Mouse (Mus musculus): ENCODE measurements around the gene Ly6f. TPM values are rescaled to one million over a fixed set of nuclear protein-coding genes. Genes with fewer than 3 reads are reported as not detected.
"Not testable (repeated sequence)": the region's sequence is repeated elsewhere in the genome, so short reads cannot be mapped to it uniquely, and the experiment has no call there.

Ly6f gene
- polyA plus RNA-seq, 1 experiment from 2014 or later, result not detected

DNA sequence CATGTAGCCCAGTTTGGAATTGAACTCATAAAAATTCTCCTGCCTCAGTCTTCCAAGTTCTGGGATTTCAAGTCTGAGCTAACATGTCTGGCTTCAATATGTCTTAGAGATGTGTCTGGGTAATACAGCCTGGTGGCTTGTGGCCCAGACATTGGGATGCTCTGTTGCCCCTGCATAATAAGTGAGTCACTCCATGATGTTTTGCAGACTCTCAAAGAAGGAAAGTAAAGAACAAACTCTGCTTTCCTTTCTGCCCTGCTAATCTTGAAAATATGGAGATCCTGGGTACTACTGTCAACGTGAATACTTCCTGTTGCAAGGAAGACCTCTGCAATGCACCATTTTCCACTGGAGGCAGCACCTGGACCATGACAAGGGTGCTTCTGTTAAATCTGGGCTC is 3.2 kb downstream of the Ly6f start:
- WGBS (ENCODE audit: insufficient replicate concordance), result 47% methylated on average over 1 of the region's 1 CpGs
- Histone ChIP-seq H3K9ac (no peak overlapping the region), H3K4me3 (replicated peaks) (no peak overlapping the region), H3K9me3 (replicated peaks) (no peaks in the 10 kb centered on the region), H3K4me2 (no peak overlapping the region), H3K4me1 (replicated peaks) (no peaks in the 10 kb centered on the region), H3K36me3 (replicated peaks) (no peaks in the 10 kb centered on the region), H3K27ac (replicated peaks) (no peak overlapping the region), H3K27me3 (no peaks in the 10 kb centered on the region)
- ATAC-seq (ENCODE audit: insufficient read depth), result no peak

DNA sequence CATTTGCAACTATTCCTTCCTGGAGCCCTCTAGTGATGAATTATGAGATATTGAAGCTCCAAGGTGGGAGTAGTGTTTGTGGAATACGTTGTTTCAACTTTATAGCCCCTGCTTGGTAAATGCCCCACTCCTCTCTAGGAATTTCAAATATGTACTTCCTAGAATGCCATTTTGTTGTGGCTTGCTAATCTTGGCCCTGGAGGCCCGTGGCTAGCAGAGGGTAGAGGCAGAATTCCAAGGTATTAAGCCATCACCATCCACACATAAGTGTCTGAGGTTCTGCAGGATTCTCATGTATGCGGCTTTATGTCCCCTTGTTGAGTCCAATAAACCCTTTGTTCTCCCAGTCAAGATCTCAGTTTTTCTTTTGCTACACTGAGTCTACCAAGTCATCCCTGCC is 3.7 kb downstream of the Ly6f start:
- no peaks in the 10 kb centered on the region for H3K36me3 ChIP-seq (replicated peaks)
- H3K9me3 ChIP-seq (replicated peaks), result no peaks in the 10 kb centered on the region
- no peaks in the 10 kb centered on the region for H3K4me1 ChIP-seq (replicated peaks)
- no peak overlapping the region for H3K4me3 ChIP-seq (replicated peaks)
- no peak overlapping the region for H3K27ac ChIP-seq (replicated peaks)
- H3K9ac ChIP-seq, result no peak overlapping the region
- no peak for ATAC-seq (ENCODE audit: insufficient read depth)
- 43% methylated on average over 3 of the region's 3 CpGs for WGBS (ENCODE audit: insufficient replicate concordance)
- no peak overlapping the region for H3K4me2 ChIP-seq
- no peaks in the 10 kb centered on the region for H3K27me3 ChIP-seq

DNA sequence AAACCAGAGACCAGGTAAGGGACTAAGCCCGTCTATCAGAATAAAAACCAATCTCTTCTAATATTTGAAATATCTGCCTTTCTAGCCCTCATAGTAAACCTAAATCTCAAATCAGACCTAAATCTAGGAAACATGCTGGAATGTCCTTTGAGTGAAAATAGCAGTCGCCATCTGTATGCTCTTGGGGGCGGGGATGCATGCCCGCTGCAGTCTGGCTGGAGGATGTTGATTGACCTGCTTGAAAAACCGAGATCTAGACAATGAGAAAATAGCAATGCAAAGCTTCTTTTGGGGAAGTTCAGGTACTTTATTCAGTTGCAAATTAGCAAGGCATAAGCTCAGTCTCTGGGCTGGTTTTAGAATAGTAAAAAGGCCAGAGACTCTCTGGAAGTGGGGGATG is 13.8 kb downstream of the Ly6f start:
- H3K36me3 ChIP-seq (replicated peaks); H3K9me3 ChIP-seq (replicated peaks); H3K27me3 ChIP-seq; H3K9ac ChIP-seq; H3K4me1 ChIP-seq (replicated peaks); H3K4me3 ChIP-seq (replicated peaks); ATAC-seq (ENCODE audit: insufficient read depth); H3K27ac ChIP-seq (replicated peaks); H3K4me2 ChIP-seq: not testable (repeated sequence)
- WGBS (ENCODE audit: insufficient replicate concordance), result 64% methylated on average over 5 of the region's 5 CpGs

DNA sequence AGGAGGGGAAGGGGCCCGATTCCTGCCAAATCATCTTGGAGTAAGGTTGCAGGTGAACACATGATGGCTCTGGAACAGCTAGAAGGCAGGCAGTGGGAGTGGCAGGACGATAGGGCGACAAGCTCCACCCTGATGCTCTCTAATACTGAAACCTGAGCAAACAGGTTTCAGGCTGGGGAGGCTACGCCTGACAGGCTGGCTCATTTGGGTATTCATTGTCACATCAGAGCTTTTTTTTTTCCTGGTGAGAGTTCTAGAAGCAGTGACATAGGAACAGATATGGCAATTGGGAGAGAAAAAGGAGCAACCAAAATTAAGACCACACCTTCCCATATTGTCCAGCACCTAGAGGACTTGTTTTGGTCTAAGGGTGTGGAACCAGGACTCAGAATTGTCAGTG is 18.3 kb downstream of the Ly6f start:
- H3K9me3 ChIP-seq (replicated peaks); H3K4me1 ChIP-seq (replicated peaks); ATAC-seq (ENCODE audit: insufficient read depth); H3K4me3 ChIP-seq (replicated peaks); H3K27me3 ChIP-seq; H3K27ac ChIP-seq (replicated peaks); H3K9ac ChIP-seq; H3K36me3 ChIP-seq (replicated peaks); H3K4me2 ChIP-seq: not testable (repeated sequence)
- WGBS (ENCODE audit: insufficient replicate concordance), result 61% methylated on average over 4 of the region's 4 CpGs

DNA sequence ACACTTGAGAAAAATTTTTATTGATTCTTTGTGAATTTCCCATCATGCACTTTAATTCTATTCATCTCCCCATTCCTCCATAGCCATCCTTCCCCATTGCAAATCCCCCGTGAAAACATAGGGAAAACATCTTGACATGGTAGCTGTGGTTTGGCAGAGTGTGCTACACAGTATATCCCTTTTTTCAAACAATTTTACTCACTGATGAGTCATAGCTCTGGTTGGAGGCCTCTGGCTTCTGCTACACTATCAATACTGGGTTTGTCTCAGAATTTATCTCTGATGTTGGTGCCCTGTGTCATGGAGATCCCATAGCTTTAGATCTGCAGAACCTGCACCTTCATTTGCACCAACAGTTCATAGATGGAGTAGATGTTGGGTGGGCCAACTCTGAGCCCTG is 24.2 kb downstream of the Ly6f start:
- Histone ChIP-seq H3K27ac (replicated peaks) (no peak overlapping the region), H3K4me1 (replicated peaks) (no peaks in the 10 kb centered on the region), H3K9ac (no peak overlapping the region), H3K36me3 (replicated peaks) (no peaks in the 10 kb centered on the region), H3K4me3 (replicated peaks) (no peak overlapping the region), H3K9me3 (replicated peaks) (no peaks in the 10 kb centered on the region), H3K4me2 (no peak overlapping the region), H3K27me3 (no peaks in the 10 kb centered on the region)
- ATAC-seq (ENCODE audit: insufficient read depth), result no peak
- WGBS (ENCODE audit: insufficient replicate concordance), result 56% methylated on average over 1 of the region's 1 CpGs

DNA sequence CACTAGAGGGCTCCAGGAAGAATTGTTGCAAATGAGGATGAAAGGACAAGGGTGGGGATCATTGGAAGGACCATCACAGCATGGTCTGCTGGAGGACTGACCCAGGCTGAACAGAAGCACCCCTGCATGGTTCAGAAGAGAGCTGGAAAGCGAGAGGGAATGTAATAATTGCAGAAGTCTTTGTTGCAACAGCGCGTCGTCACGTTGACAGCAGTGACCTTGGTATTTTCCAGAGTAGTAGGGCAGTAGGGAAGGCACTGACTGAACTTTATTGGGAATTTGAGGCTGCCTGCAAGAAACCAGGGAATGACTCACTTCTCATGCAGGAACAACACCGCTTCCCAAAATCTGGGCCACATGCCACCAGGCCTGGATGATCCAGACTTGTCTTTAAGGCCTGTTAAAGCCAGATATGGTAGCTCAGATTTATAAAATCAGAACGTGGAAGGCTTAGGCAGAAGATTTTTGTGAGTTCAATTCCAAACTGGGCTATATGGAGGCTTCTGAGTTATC is 25.7 kb downstream of the Ly6f start:
- no peaks in the 10 kb centered on the region for H3K4me1 ChIP-seq (replicated peaks)
- no peak for ATAC-seq (ENCODE audit: insufficient read depth)
- H3K4me3 ChIP-seq (replicated peaks), result no peak overlapping the region
- no peak overlapping the region for H3K9ac ChIP-seq
- H3K27ac ChIP-seq (replicated peaks), result no peak overlapping the region
- no peak overlapping the region for H3K4me2 ChIP-seq
- no peaks in the 10 kb centered on the region for H3K27me3 ChIP-seq
- WGBS (ENCODE audit: insufficient replicate concordance), result 68% methylated on average over 7 of the region's 7 CpGs
- no peaks in the 10 kb centered on the region for H3K9me3 ChIP-seq (replicated peaks)
- no peaks in the 10 kb centered on the region for H3K36me3 ChIP-seq (replicated peaks)

DNA sequence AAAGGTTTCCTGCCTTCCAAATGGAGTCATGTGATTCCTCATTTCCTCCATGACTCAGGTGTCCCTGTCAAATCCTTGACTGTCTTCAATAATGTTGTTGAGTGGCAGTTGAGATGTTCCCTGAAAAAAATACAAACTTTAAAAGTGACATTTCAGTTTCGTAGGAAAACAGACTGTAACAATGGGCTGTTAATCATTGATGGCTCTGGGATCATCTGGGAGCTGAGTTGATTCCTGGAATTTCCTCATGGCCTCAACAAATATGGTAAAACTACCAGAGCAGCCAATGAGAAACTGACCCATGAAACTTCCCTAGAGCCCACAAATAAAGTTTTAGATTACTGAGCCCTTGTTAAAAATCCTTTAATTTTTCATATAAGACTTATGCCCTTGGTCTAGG is 37.9 kb downstream of the Ly6f start:
- no peaks in the 10 kb centered on the region for H3K4me1 ChIP-seq (replicated peaks)
- no peak overlapping the region for H3K9ac ChIP-seq
- no peak overlapping the region for H3K27ac ChIP-seq (replicated peaks)
- no peaks in the 10 kb centered on the region for H3K9me3 ChIP-seq (replicated peaks)
- no peaks in the 10 kb centered on the region for H3K27me3 ChIP-seq
- H3K36me3 ChIP-seq (replicated peaks), result no peaks in the 10 kb centered on the region
- no peak for ATAC-seq (ENCODE audit: insufficient read depth)
- H3K4me2 ChIP-seq, result no peak overlapping the region
- H3K4me3 ChIP-seq (replicated peaks), result no peak overlapping the region
- WGBS (ENCODE audit: insufficient replicate concordance), result 19% methylated on average over 1 of the region's 1 CpGs

DNA sequence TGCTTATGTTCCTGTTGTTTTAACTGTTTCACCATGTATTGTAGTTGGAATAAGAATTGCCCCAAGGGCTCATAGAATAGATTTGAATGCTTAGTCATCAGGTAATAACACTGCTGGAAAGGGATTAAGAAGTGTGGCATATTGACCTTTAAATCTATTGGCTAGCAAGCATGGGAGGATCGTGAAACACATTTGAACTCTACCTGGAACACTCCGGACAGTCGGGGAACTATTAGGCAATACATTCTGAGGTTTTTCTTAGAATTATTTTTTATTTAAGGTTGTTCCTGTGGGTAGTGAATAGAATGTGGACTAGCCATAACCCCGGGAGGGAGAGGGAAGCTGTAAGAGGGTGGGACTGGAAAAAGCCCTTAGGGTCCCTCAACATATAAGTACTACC is 41.0 kb downstream of the Ly6f start:
- H3K36me3 ChIP-seq (replicated peaks), result no peaks in the 10 kb centered on the region
- H3K9ac ChIP-seq, result no peak overlapping the region
- no peak for ATAC-seq (ENCODE audit: insufficient read depth)
- no peak overlapping the region for H3K4me3 ChIP-seq (replicated peaks)
- H3K4me1 ChIP-seq (replicated peaks), result no peaks in the 10 kb centered on the region
- no peaks in the 10 kb centered on the region for H3K9me3 ChIP-seq (replicated peaks)
- no peaks in the 10 kb centered on the region for H3K27me3 ChIP-seq
- no peak overlapping the region for H3K4me2 ChIP-seq
- no peak overlapping the region for H3K27ac ChIP-seq (replicated peaks)
- 60% methylated on average over 4 of the region's 4 CpGs for WGBS (ENCODE audit: insufficient replicate concordance)

DNA sequence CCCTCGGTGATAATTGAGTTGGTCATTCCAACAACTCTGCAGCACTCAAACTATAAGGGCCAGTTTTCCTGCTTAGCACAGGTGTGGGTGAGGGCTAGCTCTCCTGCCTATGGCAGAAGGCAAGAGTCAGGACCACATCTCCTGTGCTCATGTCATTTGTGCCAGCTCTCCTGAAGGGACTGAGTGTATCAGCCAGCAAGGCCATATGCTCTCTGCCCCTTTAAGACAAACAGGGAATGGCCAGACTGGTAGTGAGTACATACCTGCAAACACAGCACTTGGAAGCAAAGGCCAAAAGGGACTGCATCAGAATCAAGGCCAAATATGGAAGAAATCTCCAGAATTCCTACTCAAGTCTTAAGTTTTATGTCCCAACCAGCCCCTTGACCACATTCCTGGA is 41.7 kb downstream of the Ly6f start:
- WGBS (ENCODE audit: insufficient replicate concordance), result 86% methylated on average over 1 of the region's 1 CpGs
- Histone ChIP-seq H3K4me2 (no peak overlapping the region), H3K4me1 (replicated peaks) (no peaks in the 10 kb centered on the region), H3K27ac (replicated peaks) (no peak overlapping the region), H3K36me3 (replicated peaks) (no peaks in the 10 kb centered on the region), H3K9me3 (replicated peaks) (no peaks in the 10 kb centered on the region), H3K27me3 (no peaks in the 10 kb centered on the region), H3K9ac (no peak overlapping the region), H3K4me3 (replicated peaks) (no peak overlapping the region)
- ATAC-seq (ENCODE audit: insufficient read depth), result no peak

DNA sequence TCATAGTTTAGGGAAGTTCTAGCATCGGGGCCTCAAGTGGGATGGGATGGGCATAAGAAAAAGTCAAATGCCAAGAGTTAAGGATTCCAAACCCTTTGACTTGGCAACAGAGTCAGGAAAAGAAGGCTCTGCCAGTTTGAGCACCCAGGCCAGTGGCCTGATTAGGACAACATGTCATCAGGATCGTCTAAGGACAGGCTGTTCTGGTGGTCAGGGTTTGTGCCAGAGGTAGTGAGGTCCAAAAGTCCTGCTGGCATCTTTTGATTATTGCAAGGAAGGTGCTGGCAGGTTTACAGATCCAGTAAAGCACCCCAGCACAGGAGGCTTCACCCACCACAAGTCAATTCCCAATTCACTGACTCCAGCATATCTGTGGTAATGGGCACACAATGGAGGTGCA is 46.2 kb downstream of the Ly6f start:
- Histone ChIP-seq H3K9ac (no peak overlapping the region), H3K4me1 (replicated peaks) (no peaks in the 10 kb centered on the region), H3K4me3 (replicated peaks) (no peak overlapping the region), H3K27ac (replicated peaks) (no peak overlapping the region), H3K36me3 (replicated peaks) (no peaks in the 10 kb centered on the region), H3K9me3 (replicated peaks) (no peaks in the 10 kb centered on the region), H3K4me2 (no peak overlapping the region), H3K27me3 (no peaks in the 10 kb centered on the region)
- 44% methylated on average over 2 of the region's 2 CpGs for WGBS (ENCODE audit: insufficient replicate concordance)
- ATAC-seq (ENCODE audit: insufficient read depth), result no peak

DNA sequence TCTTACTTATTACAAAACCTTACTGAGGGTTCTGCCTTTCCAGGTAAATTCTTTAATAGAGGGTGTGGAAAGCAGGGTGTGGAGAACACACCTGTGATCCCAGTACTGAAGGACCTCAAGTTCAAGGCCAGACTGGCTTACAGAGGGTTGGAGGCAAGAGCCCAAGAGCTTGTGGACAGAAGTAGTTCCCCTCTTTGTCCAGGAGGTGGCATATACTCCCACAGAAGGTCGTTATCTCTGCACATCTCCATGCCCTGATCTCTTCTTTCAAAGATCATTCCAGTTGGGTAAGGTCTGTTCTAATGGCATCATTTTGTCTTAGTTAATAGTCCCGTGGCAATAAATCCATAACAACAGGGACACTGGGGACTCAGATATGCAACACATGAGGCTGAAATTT is 49.0 kb downstream of the Ly6f start:
- no peak overlapping the region for H3K27ac ChIP-seq (replicated peaks)
- no peak overlapping the region for H3K4me3 ChIP-seq (replicated peaks)
- H3K4me2 ChIP-seq, result no peak overlapping the region
- H3K9me3 ChIP-seq (replicated peaks), result no peaks in the 10 kb centered on the region
- no peaks in the 10 kb centered on the region for H3K4me1 ChIP-seq (replicated peaks)
- no peaks in the 10 kb centered on the region for H3K36me3 ChIP-seq (replicated peaks)
- no peak overlapping the region for H3K9ac ChIP-seq
- no peak for ATAC-seq (ENCODE audit: insufficient read depth)
- H3K27me3 ChIP-seq, result no peaks in the 10 kb centered on the region
- 25% methylated on average over 2 of the region's 2 CpGs for WGBS (ENCODE audit: insufficient replicate concordance)

DNA sequence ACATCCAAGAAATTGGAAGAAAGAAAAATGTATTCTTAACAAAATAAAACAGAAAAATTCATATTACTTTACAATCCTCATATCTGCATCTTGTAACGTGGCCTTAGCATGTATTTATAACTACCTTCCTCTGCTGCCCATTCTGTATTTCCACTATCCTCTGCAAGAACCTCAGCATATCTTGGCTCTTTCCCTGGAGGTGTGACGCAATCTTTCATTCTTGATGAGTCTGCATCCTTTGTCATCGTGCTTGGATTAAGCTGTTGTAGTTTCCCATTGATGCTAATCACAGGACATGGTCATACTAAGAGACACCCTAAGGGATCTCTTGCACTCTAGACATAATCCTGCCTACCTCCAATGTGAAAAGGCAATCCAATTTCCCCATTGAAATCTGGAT is 50.4 kb downstream of the Ly6f start:
- no peak overlapping the region for H3K9ac ChIP-seq
- H3K27me3 ChIP-seq, result no peaks in the 10 kb centered on the region
- no peak overlapping the region for H3K4me2 ChIP-seq
- H3K36me3 ChIP-seq (replicated peaks), result no peaks in the 10 kb centered on the region
- no peak overlapping the region for H3K4me3 ChIP-seq (replicated peaks)
- H3K9me3 ChIP-seq (replicated peaks), result no peaks in the 10 kb centered on the region
- H3K27ac ChIP-seq (replicated peaks), result no peak overlapping the region
- 60% methylated on average over 3 of the region's 3 CpGs for WGBS (ENCODE audit: insufficient replicate concordance)
- ATAC-seq (ENCODE audit: insufficient read depth), result no peak
- H3K4me1 ChIP-seq (replicated peaks), result no peaks in the 10 kb centered on the region
